Mouse (Mus musculus): ENCODE results near the gene Ntrk2. TPM values are rescaled to one million over a fixed set of nuclear protein-coding genes. Genes with fewer than 3 reads are reported as not detected.

Gene Ntrk2
- polyA plus RNA-seq, 1 experiment from 2014 or later: 45.0 TPM

DNA sequence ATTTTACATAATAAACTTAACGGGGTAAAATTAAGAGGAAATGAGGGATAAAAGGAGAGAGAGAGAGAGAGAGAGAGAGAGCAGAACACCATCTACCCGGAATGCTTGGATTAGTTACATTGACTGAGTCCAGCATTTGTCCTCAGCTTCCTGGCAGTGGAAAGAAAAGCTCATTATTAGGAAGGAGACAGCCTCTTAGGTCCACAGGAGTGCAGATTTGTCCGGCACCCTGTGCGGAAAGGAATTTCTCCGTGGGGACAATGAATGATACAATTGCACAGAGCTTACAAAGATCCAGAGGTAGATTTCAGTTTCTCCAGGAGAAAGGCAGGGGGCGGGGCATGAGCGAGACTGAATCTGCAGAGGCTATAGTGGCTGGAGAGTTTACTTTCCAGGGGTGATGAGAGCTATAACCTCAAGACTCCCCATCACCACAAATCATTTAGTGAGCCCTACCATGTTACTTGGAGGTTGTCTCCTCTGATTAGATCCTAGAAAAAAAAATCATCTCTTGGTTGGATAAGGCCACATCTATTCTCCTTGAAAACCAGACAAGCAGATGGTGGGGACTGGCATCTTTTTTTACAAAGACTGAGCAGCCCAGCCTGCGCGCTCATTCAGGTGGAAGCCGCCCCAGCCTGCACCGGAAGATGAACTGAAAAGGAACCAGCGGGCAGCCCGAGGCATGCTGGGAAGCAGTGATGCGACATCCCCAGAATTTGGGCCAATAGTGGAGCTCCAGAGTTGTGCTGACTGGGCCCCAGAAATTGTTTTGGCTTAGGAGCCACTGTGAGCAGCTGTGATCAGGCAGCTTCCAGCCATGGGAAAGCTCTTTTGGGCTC lies 20.2 kb downstream of the Ntrk2 start:
- peak overlapping the region; percentile 50 for H3K27ac ChIP-seq (ENCODE audit: low read depth, low read length)
- no peaks in the 10 kb centered on the region for H3K36me3 ChIP-seq (ENCODE audit: control insufficient read depth, insufficient read depth, low read length)
- H3K4me2 ChIP-seq (ENCODE audit: low read depth, low read length, severe bottlenecking): 0 out of 2 replicates have a peak overlapping the region, but pooled peaks have one; percentile 18
- ATAC-seq (replicated peaks; ENCODE audit: low FRiP score) (peak; percentile 49; the same call in 1 of the 2 replicates), DNase-seq (ENCODE audit: low spot score) (peak; percentile 60)
- H3K4me1 ChIP-seq (replicated peaks; ENCODE audit: control insufficient read depth, insufficient read depth, low read length): peaks cover 3% of the 10 kb centered on the region; the same call in 1 of the 2 replicates
- H3K27me3 ChIP-seq (ENCODE audit: control insufficient read depth, insufficient read depth, low read length): no peaks in the 10 kb centered on the region
- WGBS: 26% methylated on average over 14 of the region's 14 CpGs
- peaks cover 3% of the 10 kb centered on the region; the same call in 1 of the 2 replicates for H3K9me3 ChIP-seq (ENCODE audit: control insufficient read depth, low read length)
- H3K9ac ChIP-seq (ENCODE audit: low read length): no peak overlapping the region; the same call in 1 of the 2 replicates
- H3K4me3 ChIP-seq (ENCODE audit: low read depth, low read length): no peak overlapping the region

DNA sequence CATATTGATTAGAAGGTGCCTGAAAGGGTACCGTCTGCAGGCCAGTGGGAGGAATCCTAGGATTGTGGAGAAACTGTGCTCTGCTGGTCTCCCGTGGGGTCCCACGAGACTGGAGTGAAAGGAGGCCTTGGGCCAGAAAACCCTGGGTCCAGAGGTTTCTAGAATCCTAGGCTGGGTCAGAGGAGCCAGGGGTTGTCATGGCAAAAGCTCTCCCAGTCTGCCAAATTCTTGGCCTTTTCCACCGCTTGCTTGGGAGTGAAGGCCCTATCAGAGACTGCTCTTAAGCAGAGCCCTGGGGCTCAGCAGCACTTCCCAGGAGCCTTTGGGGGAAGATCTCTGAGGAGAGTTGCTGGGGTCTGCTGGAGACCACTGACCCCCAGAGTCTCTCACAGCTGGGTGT lies 25.6 kb downstream of the Ntrk2 start:
- Histone ChIP-seq H3K27me3 (ENCODE audit: control insufficient read depth, insufficient read depth, low read length) (no peaks in the 10 kb centered on the region), H3K4me2 (ENCODE audit: low read depth, low read length, severe bottlenecking) (no peak overlapping the region), H3K4me3 (ENCODE audit: low read depth, low read length) (no peak overlapping the region), H3K4me1 (replicated peaks; ENCODE audit: control insufficient read depth, insufficient read depth, low read length) (no peaks in the 10 kb centered on the region), H3K27ac (ENCODE audit: low read depth, low read length) (no peak overlapping the region), H3K36me3 (ENCODE audit: control insufficient read depth, insufficient read depth, low read length) (no peaks in the 10 kb centered on the region), H3K9me3 (ENCODE audit: control insufficient read depth, low read length) (peaks cover 3% of the 10 kb centered on the region; the same call in 1 of the 2 replicates), H3K9ac (ENCODE audit: low read length) (no peak overlapping the region)
- ATAC-seq (replicated peaks; ENCODE audit: low FRiP score): no peak
- WGBS: 55% methylated on average over 4 of the region's 4 CpGs
- DNase-seq (ENCODE audit: low spot score): no peak

GRCm38 (mm10) chr13:58834726-58835125 lies 28.4 kb downstream of the Ntrk2 start:
- H3K27ac ChIP-seq (ENCODE audit: low read depth, low read length): no peak overlapping the region
- no peaks in the 10 kb centered on the region for H3K27me3 ChIP-seq (ENCODE audit: control insufficient read depth, insufficient read depth, low read length)
- 73% methylated on average over 4 of the region's 4 CpGs for WGBS
- no peak overlapping the region for H3K4me2 ChIP-seq (ENCODE audit: low read depth, low read length, severe bottlenecking)
- no peaks in the 10 kb centered on the region for H3K4me1 ChIP-seq (replicated peaks; ENCODE audit: control insufficient read depth, insufficient read depth, low read length)
- no peaks in the 10 kb centered on the region for H3K9me3 ChIP-seq (ENCODE audit: control insufficient read depth, low read length)
- ATAC-seq (replicated peaks; ENCODE audit: low FRiP score) (no peak), DNase-seq (ENCODE audit: low spot score) (no peak)
- no peak overlapping the region for H3K9ac ChIP-seq (ENCODE audit: low read length)
- no peaks in the 10 kb centered on the region for H3K36me3 ChIP-seq (ENCODE audit: control insufficient read depth, insufficient read depth, low read length)
- no peak overlapping the region for H3K4me3 ChIP-seq (ENCODE audit: low read depth, low read length)

GRCm38 (mm10) chr13:58836891-58837290 lies 30.5 kb downstream of the Ntrk2 start:
- H3K4me1 ChIP-seq (replicated peaks; ENCODE audit: control insufficient read depth, insufficient read depth, low read length): 0 out of 2 replicates have a peak, but pooled peaks cover 2% of the 10 kb centered on the region
- H3K36me3 ChIP-seq (ENCODE audit: control insufficient read depth, insufficient read depth, low read length): no peaks in the 10 kb centered on the region
- H3K27ac ChIP-seq (ENCODE audit: low read depth, low read length): no peak overlapping the region
- 81% methylated on average over 1 of the region's 1 CpGs for WGBS
- no peak overlapping the region for H3K4me2 ChIP-seq (ENCODE audit: low read depth, low read length, severe bottlenecking)
- H3K4me3 ChIP-seq (ENCODE audit: low read depth, low read length): no peak overlapping the region
- DNase-seq (ENCODE audit: low spot score) (no peak), ATAC-seq (replicated peaks; ENCODE audit: low FRiP score) (no peak)
- no peaks in the 10 kb centered on the region for H3K27me3 ChIP-seq (ENCODE audit: control insufficient read depth, insufficient read depth, low read length)
- H3K9ac ChIP-seq (ENCODE audit: low read length): no peak overlapping the region
- H3K9me3 ChIP-seq (ENCODE audit: control insufficient read depth, low read length): no peaks in the 10 kb centered on the region

GRCm38 (mm10) chr13:58838110-58838509 lies 31.7 kb downstream of the Ntrk2 start:
- Histone ChIP-seq H3K9ac (ENCODE audit: low read length) (no peak overlapping the region), H3K4me3 (ENCODE audit: low read depth, low read length) (no peak overlapping the region), H3K4me1 (replicated peaks; ENCODE audit: control insufficient read depth, insufficient read depth, low read length) (0 out of 2 replicates have a peak, but pooled peaks cover 2% of the 10 kb centered on the region), H3K27ac (ENCODE audit: low read depth, low read length) (no peak overlapping the region), H3K9me3 (ENCODE audit: control insufficient read depth, low read length) (no peaks in the 10 kb centered on the region), H3K27me3 (ENCODE audit: control insufficient read depth, insufficient read depth, low read length) (no peaks in the 10 kb centered on the region), H3K4me2 (ENCODE audit: low read depth, low read length, severe bottlenecking) (no peak overlapping the region), H3K36me3 (ENCODE audit: control insufficient read depth, insufficient read depth, low read length) (no peaks in the 10 kb centered on the region)
- WGBS: 90% methylated on average over 8 of the region's 8 CpGs
- DNase-seq (ENCODE audit: low spot score): no peak
- ATAC-seq (replicated peaks; ENCODE audit: low FRiP score): no peak

DNA sequence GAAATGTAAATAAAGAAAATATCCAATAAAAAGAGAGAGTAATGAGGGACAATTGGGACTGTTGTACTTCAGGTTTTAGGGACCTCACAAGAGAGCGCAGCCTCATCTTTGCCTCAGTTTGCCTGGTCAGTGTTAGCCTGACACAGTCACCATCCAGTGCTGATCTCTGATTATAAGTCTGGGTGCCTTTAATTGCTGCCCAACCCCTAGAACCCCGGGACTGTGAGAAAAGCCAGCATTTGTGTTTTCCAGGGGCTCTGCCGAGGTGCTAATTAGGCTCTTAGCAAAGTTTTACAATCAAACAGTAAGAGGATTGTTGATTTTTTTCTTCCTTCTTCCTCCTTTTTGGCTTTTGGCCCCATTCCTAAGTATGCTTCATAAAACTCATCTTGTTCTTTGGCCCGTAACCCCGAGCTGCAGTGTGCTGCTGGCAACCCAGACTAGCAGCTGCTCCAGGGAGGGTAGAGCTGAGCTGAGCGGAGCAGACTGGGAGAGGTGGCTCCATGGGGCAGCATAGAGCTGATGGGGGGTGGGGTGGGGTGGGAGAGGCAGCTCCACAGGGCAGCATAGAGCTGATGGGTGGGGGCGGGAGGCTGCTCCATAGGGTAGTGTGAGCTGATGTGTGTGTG lies 34.5 kb downstream of the Ntrk2 start:
- H3K4me1 ChIP-seq (replicated peaks; ENCODE audit: control insufficient read depth, insufficient read depth, low read length): 0 out of 2 replicates have a peak, but pooled peaks cover 2% of the 10 kb centered on the region
- H3K27me3 ChIP-seq (ENCODE audit: control insufficient read depth, insufficient read depth, low read length): no peaks in the 10 kb centered on the region
- no peak overlapping the region for H3K27ac ChIP-seq (ENCODE audit: low read depth, low read length)
- H3K4me3 ChIP-seq (ENCODE audit: low read depth, low read length): no peak overlapping the region
- 33% methylated on average over 6 of the region's 7 CpGs for WGBS
- ATAC-seq (replicated peaks; ENCODE audit: low FRiP score): no peak
- no peaks in the 10 kb centered on the region for H3K36me3 ChIP-seq (ENCODE audit: control insufficient read depth, insufficient read depth, low read length)
- H3K9me3 ChIP-seq (ENCODE audit: control insufficient read depth, low read length): no peaks in the 10 kb centered on the region
- H3K9ac ChIP-seq (ENCODE audit: low read length): no peak overlapping the region
- no peak overlapping the region for H3K4me2 ChIP-seq (ENCODE audit: low read depth, low read length, severe bottlenecking)
- peak; percentile 56 for DNase-seq (ENCODE audit: low spot score)

DNA sequence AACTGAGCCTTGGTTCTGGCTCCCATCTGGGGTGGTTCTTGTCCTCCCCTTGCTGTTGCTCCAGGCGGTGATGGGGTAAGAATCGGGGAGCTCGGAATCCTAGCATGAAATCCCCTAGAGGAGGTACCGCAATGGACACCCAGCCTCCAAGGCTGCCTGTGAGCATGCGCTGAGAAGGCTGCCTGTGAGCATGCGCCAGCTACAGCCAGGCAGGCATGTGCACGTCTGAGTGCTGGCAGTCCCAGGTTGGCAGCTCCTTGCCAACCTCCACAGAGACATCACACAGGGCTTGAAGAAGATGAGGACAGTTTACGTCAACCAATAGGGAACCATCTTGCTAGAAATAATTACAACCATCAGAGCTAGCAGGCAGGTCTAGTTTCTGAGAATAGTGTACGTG lies 37.5 kb downstream of the Ntrk2 start:
- no peaks in the 10 kb centered on the region; the same call in 1 of the 2 replicates for H3K36me3 ChIP-seq (ENCODE audit: control insufficient read depth, insufficient read depth, low read length)
- WGBS: 87% methylated on average over 9 of the region's 9 CpGs
- no peak overlapping the region for H3K9ac ChIP-seq (ENCODE audit: low read length)
- ATAC-seq (replicated peaks; ENCODE audit: low FRiP score) (no peak), DNase-seq (ENCODE audit: low spot score) (no peak)
- peaks cover 3% of the 10 kb centered on the region; the same call in 1 of the 2 replicates for H3K9me3 ChIP-seq (ENCODE audit: control insufficient read depth, low read length)
- no peaks in the 10 kb centered on the region for H3K27me3 ChIP-seq (ENCODE audit: control insufficient read depth, insufficient read depth, low read length)
- H3K4me3 ChIP-seq (ENCODE audit: low read depth, low read length): no peak overlapping the region
- 0 out of 2 replicates have a peak, but pooled peaks cover 2% of the 10 kb centered on the region for H3K4me1 ChIP-seq (replicated peaks; ENCODE audit: control insufficient read depth, insufficient read depth, low read length)
- H3K27ac ChIP-seq (ENCODE audit: low read depth, low read length): no peak overlapping the region
- H3K4me2 ChIP-seq (ENCODE audit: low read depth, low read length, severe bottlenecking): no peak overlapping the region

DNA sequence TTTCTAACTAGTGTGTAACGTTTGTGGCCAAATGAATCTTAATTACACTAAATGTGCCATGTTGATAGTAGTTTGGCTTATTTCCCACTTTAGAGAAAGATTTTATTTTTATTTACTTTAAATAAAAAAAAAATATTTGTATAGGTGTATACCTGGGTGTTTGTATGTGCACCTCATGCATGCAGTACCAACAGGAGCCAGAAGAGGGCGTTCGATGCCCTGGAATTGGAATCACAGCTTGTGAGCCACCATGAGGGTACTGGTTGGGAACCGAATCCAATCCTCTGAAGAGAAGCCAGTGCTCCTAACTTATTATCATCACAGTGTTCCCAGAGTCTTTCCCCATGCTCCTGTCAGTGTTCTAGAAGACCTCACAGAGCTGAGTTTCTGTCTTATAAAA lies 42.2 kb downstream of the Ntrk2 start:
- Histone ChIP-seq H3K36me3 (ENCODE audit: control insufficient read depth, insufficient read depth, low read length) (no peaks in the 10 kb centered on the region; the same call in 1 of the 2 replicates), H3K4me2 (ENCODE audit: low read depth, low read length, severe bottlenecking) (no peak overlapping the region), H3K4me1 (replicated peaks; ENCODE audit: control insufficient read depth, insufficient read depth, low read length) (no peaks in the 10 kb centered on the region), H3K27me3 (ENCODE audit: control insufficient read depth, insufficient read depth, low read length) (no peaks in the 10 kb centered on the region), H3K4me3 (ENCODE audit: low read depth, low read length) (no peak overlapping the region), H3K9ac (ENCODE audit: low read length) (no peak overlapping the region), H3K9me3 (ENCODE audit: control insufficient read depth, low read length) (peaks cover 3% of the 10 kb centered on the region; the same call in 1 of the 2 replicates), H3K27ac (ENCODE audit: low read depth, low read length) (no peak overlapping the region)
- DNase-seq (ENCODE audit: low spot score) (no peak), ATAC-seq (replicated peaks; ENCODE audit: low FRiP score) (no peak)
- WGBS: 83% methylated on average over 4 of the region's 4 CpGs
